Mouse (Mus musculus): ENCODE data around the gene Lhpp. TPM values are rescaled to one million over a fixed set of nuclear protein-coding genes. Genes with fewer than 3 reads are reported as not detected.

Gene Lhpp
- polyA plus RNA-seq (2014; fragmentation: Illumina TruSeq; extraction: RNeasy Lipid Tissue Mini Kit (QIAGEN cat#74804); ENCODE audit: low read depth, low replicate concordance): 1.1 TPM

DNA sequence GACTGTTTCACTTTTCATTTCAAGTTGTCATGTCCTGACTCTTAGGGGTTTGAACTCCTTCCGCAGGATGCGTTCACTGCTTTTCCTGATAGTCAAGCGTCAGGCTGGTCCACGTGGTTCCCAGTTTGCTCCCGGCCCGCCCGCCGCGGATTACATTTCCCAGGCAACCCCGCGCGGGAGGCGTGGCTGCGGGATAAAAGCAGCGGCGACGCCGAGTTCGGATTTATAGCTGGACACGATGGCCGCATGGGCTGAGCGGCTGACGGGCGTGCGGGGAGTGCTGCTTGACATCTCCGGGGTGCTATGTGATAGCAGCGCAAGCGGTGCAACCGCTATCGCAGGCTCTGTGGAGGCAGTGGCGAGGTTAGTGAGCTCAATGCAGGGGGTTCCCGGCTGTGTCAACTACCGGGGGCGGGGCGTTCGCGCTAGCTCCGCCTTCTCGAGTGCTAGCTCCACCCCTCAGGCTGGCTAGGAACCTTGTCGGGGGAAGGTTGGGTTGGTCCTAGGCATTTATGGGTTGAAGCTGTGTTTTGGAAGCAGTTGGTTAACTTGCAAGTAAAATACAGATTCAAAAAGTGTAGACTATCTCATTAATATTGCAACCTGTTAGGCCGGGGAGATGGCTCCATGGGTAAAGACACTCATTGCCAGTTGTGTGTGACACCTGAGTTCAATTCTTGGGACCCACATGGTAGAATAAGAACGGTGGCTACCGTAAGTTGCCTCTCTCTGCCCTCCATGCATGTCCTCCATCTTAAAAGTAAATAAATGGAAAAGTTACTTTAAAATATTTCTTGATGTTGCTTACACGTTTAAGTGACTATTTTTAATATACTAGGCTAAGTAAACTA, at the start of gene Lhpp:
Gene Lhpp (plus strand): TSS at position 171 of the 851 bp plus-strand sequence.

GRCm38 (mm10) chr7:132576116-132576650, 34.3 kb upstream of the Lhpp start, which contains the start of gene Oat:
Gene Oat, minus strand, starts transcription at chr7:132576398.

GRCm38 (mm10) chr7:132599071-132599975, 11.1 kb upstream of the Lhpp start, which contains the start of gene Nkx1-2:
Gene Nkx1-2, minus strand, starts transcription at chr7:132599637.

Other genes with a start within 250 kb of the Lhpp start
- gene Oat, start 34.2 kb upstream of the Lhpp start, polyA plus RNA-seq (2014; fragmentation: Illumina TruSeq; extraction: RNeasy Lipid Tissue Mini Kit (QIAGEN cat#74804); ENCODE audit: low read depth, low replicate concordance): 312 TPM
- gene Nkx1-2, start 11.0 kb upstream of the Lhpp start, polyA plus RNA-seq (2014; fragmentation: Illumina TruSeq; extraction: RNeasy Lipid Tissue Mini Kit (QIAGEN cat#74804); ENCODE audit: low read depth, low replicate concordance): not detected
- 6.5 TPM for gene Fam53b, start 203.2 kb downstream of the Lhpp start, polyA plus RNA-seq (2014; fragmentation: Illumina TruSeq; extraction: RNeasy Lipid Tissue Mini Kit (QIAGEN cat#74804); ENCODE audit: low read depth, low replicate concordance)
- 80.9 TPM for gene Eef1akmt2, start 242.0 kb downstream of the Lhpp start, polyA plus RNA-seq (2014; fragmentation: Illumina TruSeq; extraction: RNeasy Lipid Tissue Mini Kit (QIAGEN cat#74804); ENCODE audit: low read depth, low replicate concordance)
- 75.8 TPM for gene Abraxas2, start 248.6 kb downstream of the Lhpp start, polyA plus RNA-seq (2014; fragmentation: Illumina TruSeq; extraction: RNeasy Lipid Tissue Mini Kit (QIAGEN cat#74804); ENCODE audit: low read depth, low replicate concordance)

Data from kidney, adult 10 weeks (tissue).